Mouse (Mus musculus) inflammation-experienced regulatory T-cells, adult 6 months (primary cell): ENCODE measurements at regions not wholly inside any gene's neighbourhood (a gene's known extent, or its start where the extent isn't known, plus 50 kb on each side); places are given as distances from the start of the nearest gene placed in this dataset.

Experiments used
- ATAC-seq: one replicate; pipeline ENCODE4 v1.8.0; 2017

- ATAC-seq, result no peak
These were observed 89.6 kb upstream of the Spred2 start for GRCm38 (mm10) chr11:19834561-19834960.

- no peak for ATAC-seq
These were observed 88.9 kb upstream of the Spred2 start for GRCm38 (mm10) chr11:19835221-19835745.

- no peak for ATAC-seq
These were observed 85.2 kb upstream of the Spred2 start for GRCm38 (mm10) chr11:19838932-19839331.

- no peak for ATAC-seq
These were observed 81.1 kb upstream of the Spred2 start for GRCm38 (mm10) chr11:19843084-19843483.

- no peak for ATAC-seq
These were observed 76.3 kb upstream of the Spred2 start for GRCm38 (mm10) chr11:19847910-19848309.

- no peak for ATAC-seq
These were observed 75.8 kb upstream of the Spred2 start for GRCm38 (mm10) chr11:19848412-19848811.

GRCm38 (mm10) chr11:19849347-19849811 is 74.8 kb upstream of the Spred2 start:
- no peak for ATAC-seq

GRCm38 (mm10) chr11:19849844-19850420 is 74.2 kb upstream of the Spred2 start:
- ATAC-seq, result no peak

GRCm38 (mm10) chr11:19851022-19851615 is 73.1 kb upstream of the Spred2 start:
- ATAC-seq, result no peak

GRCm38 (mm10) chr11:19861596-19861995 is 62.6 kb upstream of the Spred2 start:
- no peak for ATAC-seq

GRCm38 (mm10) chr11:19863327-19863726 is 60.8 kb upstream of the Spred2 start:
- no peak for ATAC-seq

- no peak for ATAC-seq
These were observed 57.9 kb upstream of the Spred2 start for GRCm38 (mm10) chr11:19866262-19866661.

GRCm38 (mm10) chr11:19869671-19870070 is 54.5 kb upstream of the Spred2 start:
- ATAC-seq, result no peak

- no peak for ATAC-seq
These were observed 54.0 kb upstream of the Spred2 start for GRCm38 (mm10) chr11:19870136-19870535.

GRCm38 (mm10) chr11:19873796-19874195 is 50.4 kb upstream of the Spred2 start:
- no peak for ATAC-seq
